9 mouse cellular contexts compared by ENCODE assay signal in the genomic region with DNA sequence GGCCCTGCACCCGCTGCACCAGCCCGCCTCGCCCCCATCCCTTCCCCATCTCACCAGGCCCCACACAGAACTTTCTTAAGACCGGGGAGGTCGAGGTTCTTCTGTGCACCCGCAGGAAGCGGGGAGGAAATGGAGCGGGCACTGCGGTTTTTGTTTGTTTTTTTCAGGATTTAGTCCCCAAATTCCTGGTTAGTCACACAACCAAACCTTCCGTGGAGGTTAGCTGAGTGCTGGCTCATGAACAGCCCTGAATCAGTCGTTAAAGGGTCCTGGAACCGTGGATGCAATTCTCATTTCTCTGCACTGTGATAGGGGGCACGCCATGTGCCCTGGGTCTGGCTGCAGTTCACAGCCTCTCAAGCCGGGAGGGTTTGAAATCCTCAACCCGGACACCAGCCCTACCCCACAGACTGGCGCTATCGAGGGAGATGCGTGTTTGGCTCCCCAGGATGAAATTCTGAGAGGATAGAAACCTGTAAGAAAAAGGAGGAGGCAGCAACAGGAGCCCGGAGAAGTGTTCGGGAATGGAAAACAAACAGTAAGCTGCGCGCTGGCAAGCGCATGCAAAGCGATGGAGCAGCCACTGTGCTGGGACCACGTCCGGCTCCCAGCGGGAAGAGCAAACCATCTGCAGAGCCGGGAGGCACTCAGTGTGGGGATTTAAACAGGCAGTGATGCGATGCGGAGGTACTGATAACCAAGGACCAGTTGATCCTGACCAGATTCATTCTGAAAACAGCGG. TPM values are rescaled to one million over a fixed set of nuclear protein-coding genes. Genes with fewer than 3 reads are reported as not detected.
DNase-seq lines count a peak whose midpoint lies in the region; ATAC-seq and TF ChIP-seq lines count a peak whose summit lies in the region.
"Had no signal": no experiment of that assay in that cellular context is flagged by ENCODE, and none has a peak within 500 bp of the region (broad histone marks: within the 10 kb centered on the region; RNA-seq: fewer than 3 reads in every experiment).

No protein-coding gene starts in this region.

- peak; percentile 89; the same call in 1 of the 2 replicates for ATAC-seq in cerebellum, adult (ENCODE audit: insufficient number of reproducible peaks, low FRiP score, low TSS enrichment)
- peak; percentile 58; the same call in 1 of the 2 replicates for ATAC-seq in forebrain, embryonic 12.5 days (ENCODE audit: low FRiP score)
- ATAC-seq in intestine, embryonic 16.5 days, result no peak
- ATAC-seq in neural tube, embryonic 11.5 days (ENCODE audit: insufficient read depth, low FRiP score, low TSS enrichment), result no peak
- ATAC-seq in granulocyte monocyte progenitor cell, adult 5-6 weeks (replicated peaks; ENCODE audit: poor library complexity, severe bottlenecking), result no peak; the same call in 1 of the 2 replicates

- H3K4me1 ChIP-seq in forebrain, embryonic 12.5 days, result peaks cover 12% of the 10 kb centered on the region
- peaks cover 15% of the 10 kb centered on the region for H3K4me1 ChIP-seq in intestine, embryonic 16.5 days (ENCODE audit: control insufficient read depth, insufficient read depth, low read length)
- no peaks in the 10 kb centered on the region; the same call in 1 of the 2 replicates for H3K4me1 ChIP-seq in neural tube, embryonic 11.5 days (ENCODE audit: control insufficient read depth, insufficient read depth, low read length)

- peak overlapping the region; percentile 53 for H3K4me2 ChIP-seq in forebrain, embryonic 12.5 days
- H3K4me2 ChIP-seq in intestine, embryonic 16.5 days (ENCODE audit: low read depth, low read length), result peak overlapping the region; percentile 61
- H3K4me2 ChIP-seq in neural tube, embryonic 11.5 days (ENCODE audit: low read depth), result peak overlapping the region; percentile 43

- H3K9me3 ChIP-seq in forebrain, embryonic 12.5 days, result no peaks in the 10 kb centered on the region
- H3K9me3 ChIP-seq in intestine, embryonic 16.5 days (ENCODE audit: control insufficient read depth, low read length), result no peaks in the 10 kb centered on the region
- H3K9me3 ChIP-seq in neural tube, embryonic 11.5 days (ENCODE audit: control insufficient read depth, low read length), result no peaks in the 10 kb centered on the region

- H3K27me3 ChIP-seq in forebrain, embryonic 12.5 days, result peaks cover 8% of the 10 kb centered on the region; the same call in 1 of the 2 replicates
- H3K27me3 ChIP-seq in intestine, embryonic 16.5 days (replicated peaks; ENCODE audit: control insufficient read depth, insufficient read depth, low read length), result no peaks in the 10 kb centered on the region
- H3K27me3 ChIP-seq in neural tube, embryonic 11.5 days (ENCODE audit: control insufficient read depth, insufficient read depth, low read length), result no peaks in the 10 kb centered on the region

- peak overlapping the region; percentile 48 for H3K9ac ChIP-seq in forebrain, embryonic 12.5 days
- H3K9ac ChIP-seq in intestine, embryonic 16.5 days (ENCODE audit: low read depth, low read length), result peak overlapping the region; percentile 60
- H3K9ac ChIP-seq in neural tube, embryonic 11.5 days (ENCODE audit: low read length), result peak overlapping the region; percentile 44

- peak overlapping the region; percentile 34 for H3K4me3 ChIP-seq in left cerebral cortex, adult 2 months
- peak overlapping the region; percentile 25 for H3K4me3 ChIP-seq in forebrain, embryonic 12.5 days (replicated peaks)
- peak overlapping the region; percentile 38 for H3K4me3 ChIP-seq in intestine, embryonic 16.5 days (ENCODE audit: low read length)
- H3K4me3 ChIP-seq in neural tube, embryonic 11.5 days (ENCODE audit: low read depth, low read length), result peak overlapping the region; percentile 16

- intact Hi-C loops in left cerebral cortex, adult 2 months (cut with DNase I), result no loop called here

- no peak for TF ChIP-seq CTCF in left cerebral cortex, adult 2 months (IDR thresholded peaks at IDR 0.05)

- H3K36me3 ChIP-seq in forebrain, embryonic 12.5 days (replicated peaks), result peaks cover 24% of the 10 kb centered on the region
- no peaks in the 10 kb centered on the region for H3K36me3 ChIP-seq in intestine, embryonic 16.5 days (ENCODE audit: control insufficient read depth, insufficient read depth, low read length)
- no peaks in the 10 kb centered on the region; the same call in none of the 2 replicates for H3K36me3 ChIP-seq in neural tube, embryonic 11.5 days (ENCODE audit: control insufficient read depth, insufficient read depth, low read length)

- 6% methylated on average over 31 of the region's 31 CpGs for WGBS in forebrain, embryonic 12.5 days
- 5% methylated on average over 31 of the region's 31 CpGs for WGBS in intestine, embryonic 16.5 days
- 5% methylated on average over 31 of the region's 31 CpGs for WGBS in neural tube, embryonic 11.5 days

- H3K27ac ChIP-seq in left cerebral cortex, adult 2 months, result peak overlapping the region; percentile 24; the same call in 1 of the 2 replicates
- no peak overlapping the region for H3K27ac ChIP-seq in forebrain, embryonic 12.5 days
- H3K27ac ChIP-seq in intestine, embryonic 16.5 days (ENCODE audit: low read length), result no peak overlapping the region
- H3K27ac ChIP-seq in neural tube, embryonic 11.5 days (ENCODE audit: low read depth, low read length), result no peak overlapping the region

- DNase-seq in left cerebral cortex, adult 2 months (ENCODE audit: extremely low spot score in 1 of 2, low spot score in 2 of 2), result no peak
- DNase-seq in left cerebral cortex, adult 8-10 months (ENCODE audit: low spot score in 2 of 2), result no peak
- DNase-seq in neural tube, embryonic 11.5 days (ENCODE audit: low spot score), result peak; percentile 55
- DNase-seq in ovary, postnatal 36 days (ENCODE audit: low spot score), result no peak

RNA-seq across cellular contexts. Expression of gene Trim80, which starts 4.6 kb away (rescaled TPM):
- total RNA-seq in left cerebral cortex, adult 2 months (2021), result under 1 TPM in 1 of 2 experiments, not detected in 1; 0.16 TPM
- total RNA-seq in left cerebral cortex, adult 8-10 months (2022), result under 1 TPM in 2 of 4 experiments, not detected in 2; 0.16 to 0.30 TPM
- polyA plus RNA-seq in forebrain, embryonic 12.5 days (2016; fragmentation: Nextera tagmentation; extraction: Ambion mirVana), result not detected in 2 replicates
- 1.1 and 1.4 TPM in 2 replicates for polyA plus RNA-seq in intestine, embryonic 16.5 days (2015; fragmentation: Nextera tagmentation; extraction: Ambion mirVana)
- polyA plus RNA-seq in neural tube, embryonic 11.5 days (2014; fragmentation: Nextera tagmentation; extraction: Ambion mirVana), result 0.12 TPM in 1 of 2 replicates, not detected in the other
- not detected in 2 replicates for total RNA-seq in granulocyte monocyte progenitor cell, adult 5-6 weeks (2014; fragmentation: Nextera tagmentation)
- total RNA-seq in granulocyte monocyte progenitor cell, adult 5-6 weeks (2017), result not detected in 2 replicates
- total RNA-seq: layer of hippocampus, postnatal 36 days had no signal

RNA-seq across cellular contexts. Expression of gene Kctd2, which starts 15.8 kb away (rescaled TPM):
- total RNA-seq in left cerebral cortex, adult 2 months (2021), result 10 to 100 TPM; 72.4 to 76.2 TPM
- 10 to 100 TPM; 63.2 to 74.5 (median 72.3) TPM for total RNA-seq in left cerebral cortex, adult 8-10 months (2022)
- 23.9 and 29.8 TPM in 2 replicates for polyA plus RNA-seq in forebrain, embryonic 12.5 days (2016; fragmentation: Nextera tagmentation; extraction: Ambion mirVana)
- polyA plus RNA-seq in intestine, embryonic 16.5 days (2015; fragmentation: Nextera tagmentation; extraction: Ambion mirVana), result 2.8 and 3.5 TPM in 2 replicates
- polyA plus RNA-seq in neural tube, embryonic 11.5 days (2014; fragmentation: Nextera tagmentation; extraction: Ambion mirVana), result 22.0 and 25.7 TPM in 2 replicates
- 16.4 and 19.4 TPM in 2 replicates for total RNA-seq in granulocyte monocyte progenitor cell, adult 5-6 weeks (2014; fragmentation: Nextera tagmentation)
- total RNA-seq in granulocyte monocyte progenitor cell, adult 5-6 weeks (2017), result 9.5 and 9.6 TPM in 2 replicates

RNA-seq across cellular contexts. Expression of gene Atp5h, which starts 16.0 kb away (rescaled TPM):
- 100 to 1,000 TPM; 436 to 465 TPM for total RNA-seq in left cerebral cortex, adult 2 months (2021)
- total RNA-seq in left cerebral cortex, adult 8-10 months (2022), result 100 to 1,000 TPM; 439 to 484 (median 473) TPM
- polyA plus RNA-seq in forebrain, embryonic 12.5 days (2016; fragmentation: Nextera tagmentation; extraction: Ambion mirVana), result 843 and 857 TPM in 2 replicates
- 985 and 1,025 TPM in 2 replicates for polyA plus RNA-seq in intestine, embryonic 16.5 days (2015; fragmentation: Nextera tagmentation; extraction: Ambion mirVana)
- 866 and 868 TPM in 2 replicates for polyA plus RNA-seq in neural tube, embryonic 11.5 days (2014; fragmentation: Nextera tagmentation; extraction: Ambion mirVana)
- total RNA-seq in granulocyte monocyte progenitor cell, adult 5-6 weeks (2014; fragmentation: Nextera tagmentation), result 783 and 971 TPM in 2 replicates
- 804 and 885 TPM in 2 replicates for total RNA-seq in granulocyte monocyte progenitor cell, adult 5-6 weeks (2017)

RNA-seq across cellular contexts. Expression of gene Slc16a5, which starts 26.5 kb away (rescaled TPM):
- not detected for total RNA-seq in left cerebral cortex, adult 2 months (2021)
- not detected for total RNA-seq in left cerebral cortex, adult 8-10 months (2022)
- not detected in 2 replicates for polyA plus RNA-seq in forebrain, embryonic 12.5 days (2016; fragmentation: Nextera tagmentation; extraction: Ambion mirVana)
- 3.0 and 3.1 TPM in 2 replicates for polyA plus RNA-seq in intestine, embryonic 16.5 days (2015; fragmentation: Nextera tagmentation; extraction: Ambion mirVana)
- 0.11 and 0.22 TPM in 2 replicates for polyA plus RNA-seq in neural tube, embryonic 11.5 days (2014; fragmentation: Nextera tagmentation; extraction: Ambion mirVana)
- not detected in 2 replicates for total RNA-seq in granulocyte monocyte progenitor cell, adult 5-6 weeks (2014; fragmentation: Nextera tagmentation)
- total RNA-seq in granulocyte monocyte progenitor cell, adult 5-6 weeks (2017), result not detected in 2 replicates
- total RNA-seq: layer of hippocampus, postnatal 36 days had no signal

RNA-seq across cellular contexts. Expression of gene Mrpl58, which starts 32.2 kb away (rescaled TPM):
- total RNA-seq in left cerebral cortex, adult 2 months (2021), result 100 to 1,000 TPM; 113 to 118 TPM
- 100 to 1,000 TPM; 118 to 125 (median 120) TPM for total RNA-seq in left cerebral cortex, adult 8-10 months (2022)
- polyA plus RNA-seq in forebrain, embryonic 12.5 days (2016; fragmentation: Nextera tagmentation; extraction: Ambion mirVana), result 222 and 232 TPM in 2 replicates
- 180 and 194 TPM in 2 replicates for polyA plus RNA-seq in intestine, embryonic 16.5 days (2015; fragmentation: Nextera tagmentation; extraction: Ambion mirVana)
- 221 and 230 TPM in 2 replicates for polyA plus RNA-seq in neural tube, embryonic 11.5 days (2014; fragmentation: Nextera tagmentation; extraction: Ambion mirVana)
- total RNA-seq in granulocyte monocyte progenitor cell, adult 5-6 weeks (2014; fragmentation: Nextera tagmentation), result 73.3 and 77.9 TPM in 2 replicates
- total RNA-seq in granulocyte monocyte progenitor cell, adult 5-6 weeks (2017), result 91.3 and 109 TPM in 2 replicates

Comparison
In these comparisons a context has a peak if more than half of its experiments do, and no peak if none do; other contexts are left out.
1. ATAC-seq: peak in cerebellum, adult (single experiment) and forebrain, embryonic 12.5 days (single experiment); none in intestine, embryonic 16.5 days (single experiment), neural tube, embryonic 11.5 days (single experiment) and granulocyte monocyte progenitor cell, adult 5-6 weeks (single experiment).
2. Peak in every context shown above with its lines, with median percentiles within 50 percentile points of each other: H3K4me3 ChIP-seq, H3K4me2 ChIP-seq and H3K9ac ChIP-seq.